Mouse (Mus musculus) brain, embryonic 14.5 days (tissue): Measurements from ENCODE around the gene Stk31.

Experiments used
- CTCF ChIP-seq: fragments of 200-500 bp; IDR thresholded peaks from 2 replicates; pipeline ENCODE4 v1.5.1; 2012; ENCODE audit warnings: inconsistent platforms, mild to moderate bottlenecking, moderate library complexity, borderline replicate concordance; ENCODE audit not compliant: insufficient read depth, insufficient read length; ENCODE audit errors: extremely low read depth
- POLR2A ChIP-seq: fragments of 200-500 bp; IDR thresholded peaks from 2 replicates; pipeline ENCODE4 v1.6.1; 2012; ENCODE audit warnings: mild to moderate bottlenecking, inconsistent platforms, borderline replicate concordance; ENCODE audit not compliant: poor library complexity, insufficient read depth, insufficient read length, severe bottlenecking; ENCODE audit errors: extremely low read depth

DNA sequence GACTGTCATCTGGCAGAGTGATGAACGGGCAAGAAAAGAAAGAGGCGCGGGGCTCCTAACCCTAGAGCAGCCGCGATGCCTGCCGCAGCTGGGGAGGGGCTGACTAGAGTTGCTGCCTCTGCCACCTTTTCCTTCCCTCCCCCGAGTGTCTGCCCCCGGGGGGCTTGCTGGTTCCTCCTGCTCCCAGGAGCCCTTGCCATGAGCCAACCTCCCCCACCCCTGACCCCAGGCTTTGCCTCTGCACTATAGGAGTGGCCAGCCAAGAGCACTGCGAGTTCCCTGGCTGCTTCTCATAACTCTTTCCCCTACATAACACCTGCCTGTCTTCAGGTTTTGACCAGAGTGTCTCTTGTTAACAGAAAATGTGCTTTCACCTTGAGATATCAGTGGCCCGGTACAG is 96.1 kb downstream of the Stk31 start:
- TF ChIP-seq CTCF (no peak), POLR2A (no peak)
